Mouse (Mus musculus): Measurements from ENCODE around the gene Gpn2.

The Gpn2 gene

DNA sequence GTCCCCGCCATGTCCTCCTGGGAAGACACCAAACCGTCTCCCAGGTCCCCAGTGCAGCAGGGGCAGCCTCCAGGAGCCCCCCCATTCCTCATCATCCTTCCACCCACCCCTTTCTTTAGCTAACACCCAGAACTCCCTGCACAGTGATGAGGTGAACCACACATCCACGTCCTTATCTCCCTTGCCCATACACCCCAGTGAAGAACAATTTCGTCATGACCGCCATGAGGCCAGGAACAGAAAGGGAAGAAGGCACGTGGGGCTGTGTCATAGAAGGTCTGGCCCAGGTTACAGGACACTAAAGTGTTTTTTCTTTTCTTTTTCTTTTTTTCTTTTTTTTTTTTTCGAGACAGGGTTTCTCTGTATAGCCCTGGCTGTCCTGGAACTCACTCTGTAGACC, 40.7 kb downstream of the Gpn2 start:
- DNase-seq (ENCODE audit: low read depth, low spot score): no peak

- peak; percentile 20 for DNase-seq (ENCODE audit: low read depth, low spot score)
Measured at GRCm38 (mm10) chr4:133625621-133626071, 41.5 kb downstream of the Gpn2 start.

DNA sequence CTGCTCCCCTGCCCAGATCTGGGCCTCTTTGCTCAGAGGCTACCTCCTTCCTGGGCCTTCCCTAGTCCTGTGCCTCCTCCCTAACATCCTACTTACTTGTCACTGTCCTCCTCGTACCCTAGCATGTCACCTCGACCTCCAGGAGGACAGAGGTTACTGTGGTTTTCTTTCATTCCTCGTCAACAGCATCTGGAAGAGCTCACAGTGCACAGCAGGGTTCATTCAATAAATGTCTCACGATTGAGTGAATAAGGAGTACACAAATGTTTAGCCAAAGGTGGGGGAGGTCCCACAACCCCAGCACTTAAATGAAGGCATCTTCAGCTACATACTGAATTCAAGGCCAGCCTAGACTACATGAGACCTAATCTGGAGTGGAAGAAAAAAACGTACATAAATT, 42.1 kb downstream of the Gpn2 start:
- DNase-seq (ENCODE audit: low read depth, low spot score): no peak

DNA sequence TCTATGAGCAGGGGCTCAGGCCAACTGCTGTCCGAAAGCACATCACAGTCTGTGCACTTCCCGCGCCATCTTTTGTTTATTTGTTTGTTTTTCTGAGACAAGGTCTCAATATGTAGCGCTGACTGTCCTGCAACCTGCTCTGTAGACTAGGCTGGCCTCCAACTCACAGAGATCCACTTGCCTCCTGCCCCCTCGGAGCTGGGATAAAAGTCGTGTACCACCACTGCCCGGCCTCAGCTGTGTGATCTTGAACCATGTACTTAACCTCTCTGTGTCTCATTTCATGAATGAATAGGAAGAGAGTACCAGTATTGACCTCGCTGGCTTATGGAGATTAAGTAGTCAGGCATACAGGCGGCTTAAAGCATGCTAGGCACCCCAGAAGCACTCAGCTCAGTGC, 42.5 kb downstream of the Gpn2 start:
- no peak for DNase-seq (ENCODE audit: low read depth, low spot score)

GRCm38 (mm10) chr4:133627039-133627438, 42.9 kb downstream of the Gpn2 start:
- DNase-seq (ENCODE audit: low read depth, low spot score): peak; percentile 85

- DNase-seq (ENCODE audit: low read depth, low spot score): no peak
Measured at GRCm38 (mm10) chr4:133628517-133628916, 44.4 kb downstream of the Gpn2 start.

GRCm38 (mm10) chr4:133629191-133629590, 45.0 kb downstream of the Gpn2 start:
- no peak for DNase-seq (ENCODE audit: low read depth, low spot score)

- DNase-seq (ENCODE audit: low read depth, low spot score): peak; percentile 83
Measured at GRCm38 (mm10) chr4:133630326-133630920, 46.3 kb downstream of the Gpn2 start.

GRCm38 (mm10) chr4:133631071-133631768, 47.1 kb downstream of the Gpn2 start:
- DNase-seq (ENCODE audit: low read depth, low spot score): no peak

DNA sequence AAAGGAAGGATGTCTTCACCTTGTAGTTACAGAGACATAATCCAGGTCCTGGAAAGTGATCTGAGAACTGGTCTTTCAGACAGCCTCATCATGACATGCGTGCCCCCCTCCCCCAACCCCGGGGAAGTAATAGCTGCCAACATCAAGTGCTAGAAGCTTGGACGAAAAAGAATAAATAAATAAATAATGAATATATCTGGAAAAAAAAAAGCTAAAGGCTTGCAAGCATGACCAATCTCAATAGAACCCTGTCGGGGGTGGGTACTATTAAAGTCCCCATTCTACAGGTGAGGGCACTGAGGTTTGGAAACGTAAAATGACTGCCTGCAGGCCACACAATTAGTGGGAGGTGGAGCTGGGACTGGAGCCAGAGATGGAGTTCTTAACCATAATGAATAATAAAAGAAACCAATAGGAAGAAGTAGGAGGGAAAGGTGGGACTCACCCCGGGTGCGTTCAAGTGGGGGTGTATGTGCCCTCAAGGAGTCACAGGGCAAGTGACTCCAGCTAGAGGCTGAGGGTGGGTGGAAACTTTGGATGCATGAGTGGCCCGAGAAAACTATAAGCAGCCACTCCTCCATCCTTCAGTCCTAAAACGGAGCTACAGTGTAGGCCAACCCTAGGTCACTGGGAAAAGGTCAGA, 47.7 kb downstream of the Gpn2 start:
- DNase-seq (ENCODE audit: low read depth, low spot score): no peak

DNA sequence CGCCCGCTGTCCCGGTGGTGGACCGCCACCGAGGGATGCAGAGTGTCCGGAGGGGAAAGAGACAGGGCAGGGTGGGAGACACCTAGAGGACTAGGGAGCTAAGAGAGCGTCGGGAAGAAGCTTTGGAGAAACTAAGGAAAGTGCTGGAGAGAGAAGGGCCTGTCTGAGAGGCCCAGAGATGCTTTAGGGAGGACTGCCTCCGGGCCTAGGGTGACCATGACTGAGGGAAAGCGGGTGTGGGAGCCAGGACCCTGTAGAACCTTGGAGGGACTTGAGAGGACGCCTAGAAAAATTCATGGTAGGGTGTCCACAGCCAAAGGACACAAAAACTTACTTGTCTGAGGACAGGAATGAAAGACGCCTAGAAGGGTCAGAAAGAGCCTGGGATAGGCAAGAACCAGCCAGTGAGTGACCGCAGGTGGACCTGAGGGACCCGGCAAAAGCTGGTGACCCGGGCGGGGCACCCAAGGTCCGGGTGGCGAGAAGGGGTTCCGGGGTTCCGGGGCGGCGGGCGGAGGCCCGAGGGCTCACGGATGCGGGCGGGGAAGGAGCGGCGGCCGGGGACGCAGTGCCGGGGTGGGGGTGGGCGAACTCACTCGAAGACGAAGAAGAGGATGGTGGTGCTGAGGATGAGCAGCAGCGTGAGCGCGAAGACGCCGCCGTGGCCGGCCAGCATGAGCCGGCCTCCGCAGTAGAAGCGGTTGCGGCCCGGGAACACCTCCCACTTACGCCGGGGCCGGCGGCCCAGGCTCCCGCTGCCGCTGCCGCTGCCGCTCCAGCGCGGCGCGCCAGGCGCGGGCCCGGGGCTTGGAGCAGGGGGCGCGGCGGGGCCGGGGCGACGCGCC, 48.5 kb downstream of the Gpn2 start:
- DNase-seq (ENCODE audit: low read depth, low spot score): peak; percentile 59

DNA sequence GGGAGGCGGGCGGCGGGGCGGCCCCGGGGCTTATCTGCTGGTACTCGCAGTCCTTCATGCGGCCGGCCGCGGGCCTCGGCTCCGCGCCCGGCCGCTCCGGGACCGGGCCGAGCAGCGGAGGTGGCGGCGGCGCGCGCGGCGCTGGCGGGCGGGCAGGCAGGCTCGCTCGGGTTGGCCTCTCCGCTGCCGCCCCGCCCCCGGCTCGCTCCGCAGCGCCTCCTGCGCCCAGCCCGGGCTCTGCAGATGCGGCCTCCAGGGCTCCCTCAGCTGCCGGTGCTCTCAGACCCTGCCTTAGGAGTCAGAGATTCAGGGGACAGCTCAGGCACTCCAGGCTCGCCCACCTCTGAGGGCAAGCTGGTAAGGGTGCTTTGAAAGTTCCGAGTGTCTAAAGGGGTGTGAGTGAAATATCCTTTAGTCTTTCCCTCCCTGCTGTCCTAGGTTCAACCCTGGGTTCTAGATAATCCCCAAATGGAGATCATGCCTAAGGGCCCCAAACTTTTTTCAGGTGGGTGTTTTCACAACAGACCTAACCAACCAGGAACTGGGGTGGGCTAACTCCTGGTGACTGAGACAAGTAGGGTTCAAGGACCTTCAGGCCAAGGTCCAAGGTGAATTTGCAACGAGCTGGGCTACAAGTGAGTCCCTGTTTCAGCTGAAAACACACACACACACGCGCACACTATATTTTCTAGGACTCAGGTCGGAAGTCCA, 49.3 kb downstream of the Gpn2 start:
- DNase-seq (ENCODE audit: low read depth, low spot score): peak; percentile 90

- DNase-seq (ENCODE audit: low read depth, low spot score): no peak
Measured at GRCm38 (mm10) chr4:133634043-133634410, 49.9 kb downstream of the Gpn2 start.

Measured in brain, adult 2 months (tissue).